Mouse (Mus musculus) brain, embryonic 14.5 days (tissue): ENCODE results near the gene Zbtb37.

ENCODE experiments used
- CTCF ChIP-seq: fragments of 200-500 bp; IDR thresholded peaks from 2 replicates; pipeline ENCODE4 v1.5.1; 2012; ENCODE audit warnings: inconsistent platforms, mild to moderate bottlenecking, moderate library complexity, borderline replicate concordance; ENCODE audit not compliant: insufficient read depth, insufficient read length; ENCODE audit errors: extremely low read depth
- POLR2A ChIP-seq: fragments of 200-500 bp; IDR thresholded peaks from 2 replicates; pipeline ENCODE4 v1.6.1; 2012; ENCODE audit warnings: mild to moderate bottlenecking, inconsistent platforms, borderline replicate concordance; ENCODE audit not compliant: poor library complexity, insufficient read depth, insufficient read length, severe bottlenecking; ENCODE audit errors: extremely low read depth

DNA sequence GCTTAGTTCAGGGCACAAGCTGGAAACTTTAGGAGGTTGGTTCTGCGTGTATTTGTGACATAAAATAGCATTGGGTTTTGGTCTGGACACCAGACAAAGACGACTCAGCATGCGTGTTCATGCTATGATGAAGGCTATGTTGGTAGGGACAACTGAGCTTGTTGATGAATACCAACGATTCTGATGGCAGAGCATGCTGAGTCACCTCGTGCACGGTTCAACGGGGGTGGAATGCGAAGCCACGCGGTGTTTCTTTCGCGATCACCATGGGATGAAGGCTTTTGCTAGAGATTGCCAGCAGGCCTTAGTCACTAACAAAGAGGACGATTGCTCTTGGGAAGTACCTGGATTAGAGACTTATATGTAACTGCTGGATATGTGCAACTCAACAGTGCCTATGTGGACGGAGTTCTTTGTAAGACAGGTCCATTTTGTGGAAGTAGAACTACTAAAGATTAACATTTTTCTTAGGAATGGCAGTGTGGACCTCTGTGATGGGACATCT, 684 bp upstream of the Zbtb37 start:
- TF ChIP-seq CTCF = no peak
- no peak for TF ChIP-seq POLR2A
